ENCODE assay signal across 8 mouse cellular contexts in genomic region chr16:20672965-20673705, GRCm38 (mm10). TPM values are rescaled to one million over a fixed set of nuclear protein-coding genes. Genes with fewer than 3 reads are reported as not detected.
DNase-seq lines count a peak whose midpoint lies in the region; ATAC-seq and TF ChIP-seq lines count a peak whose summit lies in the region.

No protein-coding gene starts in this region.

- H3K4me3 ChIP-seq in gastrocnemius, adult 2 months, result peak overlapping the region; percentile 94
- peak overlapping the region; percentile 96 for H3K4me3 ChIP-seq in hindbrain, embryonic 16.5 days (ENCODE audit: low read length)
- peak overlapping the region; percentile 95 for H3K4me3 ChIP-seq in limb, embryonic 13.5 days
- peak overlapping the region; percentile 93 for H3K4me3 ChIP-seq in midbrain, embryonic 14.5 days (replicated peaks; ENCODE audit: low read depth, low read length)

- no peak for TF ChIP-seq CTCF in gastrocnemius, adult 2 months (IDR thresholded peaks at IDR 0.05)

- H3K4me1 ChIP-seq in hindbrain, embryonic 16.5 days (ENCODE audit: control insufficient read depth, insufficient read depth, low read depth, low read length), result peaks cover 23% of the 10 kb centered on the region
- peaks cover 29% of the 10 kb centered on the region for H3K4me1 ChIP-seq in limb, embryonic 13.5 days
- peaks cover 11% of the 10 kb centered on the region for H3K4me1 ChIP-seq in midbrain, embryonic 14.5 days (ENCODE audit: control insufficient read depth, insufficient read depth, low read length)

- H3K27me3 ChIP-seq in hindbrain, embryonic 16.5 days (replicated peaks; ENCODE audit: control insufficient read depth, insufficient read depth, low read length), result no peaks in the 10 kb centered on the region
- no peaks in the 10 kb centered on the region for H3K27me3 ChIP-seq in limb, embryonic 13.5 days
- H3K27me3 ChIP-seq in midbrain, embryonic 14.5 days (ENCODE audit: control insufficient read depth, insufficient read depth, low read length), result no peaks in the 10 kb centered on the region

- H3K9me3 ChIP-seq in hindbrain, embryonic 16.5 days (ENCODE audit: control insufficient read depth, low read length), result no peaks in the 10 kb centered on the region
- no peaks in the 10 kb centered on the region for H3K9me3 ChIP-seq in limb, embryonic 13.5 days
- H3K9me3 ChIP-seq in midbrain, embryonic 14.5 days (ENCODE audit: control insufficient read depth, low read length), result no peaks in the 10 kb centered on the region

- ATAC-seq in hindbrain, embryonic 16.5 days, result peak; percentile 85
- ATAC-seq in limb, embryonic 13.5 days (ENCODE audit: low FRiP score, low read depth), result no peak; the same call in 1 of the 2 replicates
- ATAC-seq in midbrain, embryonic 14.5 days (ENCODE audit: low FRiP score, low TSS enrichment), result peak; percentile 84

- H3K9ac ChIP-seq in hindbrain, embryonic 16.5 days (ENCODE audit: low read depth, low read length), result peak overlapping the region; percentile 90
- H3K9ac ChIP-seq in limb, embryonic 13.5 days, result peak overlapping the region; percentile 98
- peak overlapping the region; percentile 94 for H3K9ac ChIP-seq in midbrain, embryonic 14.5 days (replicated peaks; ENCODE audit: low read length)

- WGBS in hindbrain, embryonic 16.5 days, result 0% methylated on average over 25 of the region's 78 CpGs
- under 1% methylated on average over 36 of the region's 78 CpGs for WGBS in limb, embryonic 13.5 days
- WGBS in midbrain, embryonic 14.5 days, result under 1% methylated on average over 75 of the region's 78 CpGs

- DNase-seq in left cerebral cortex, postnatal 36 days (ENCODE audit: low spot score in 2 of 2), result peak; percentile 54 to 66
- no peak for DNase-seq in left cerebral cortex, adult 11 months (ENCODE audit: low spot score)
- DNase-seq in cerebellum, adult 8-10 months, result peak; percentile 50
- DNase-seq in gastrocnemius, adult 2 months, result peak; percentile 87
- DNase-seq in midbrain, embryonic 14.5 days, result no peak
- peak; percentile 68 for DNase-seq in testis, postnatal 14 days (ENCODE audit: low spot score)

- peak overlapping the region; percentile 94 for H3K27ac ChIP-seq in gastrocnemius, adult 2 months
- peak overlapping the region; percentile 91 for H3K27ac ChIP-seq in hindbrain, embryonic 16.5 days (ENCODE audit: low read depth, low read length)
- peak overlapping the region; percentile 94 for H3K27ac ChIP-seq in limb, embryonic 13.5 days
- H3K27ac ChIP-seq in midbrain, embryonic 14.5 days (replicated peaks; ENCODE audit: low read depth, low read length), result peak overlapping the region; percentile 87

- intact Hi-C loops in left cerebral cortex, postnatal 36 days (cut with DNase I), result no loop called here
- intact Hi-C loops in gastrocnemius, adult 2 months (cut with DNase I), result loop anchor here (2.0 kb wide), 1 partner anchor 20 kb away; no protein-coding TSS in a partner anchor

- H3K36me3 ChIP-seq in hindbrain, embryonic 16.5 days (ENCODE audit: control insufficient read depth, insufficient read depth, low read length), result peaks cover 26% of the 10 kb centered on the region
- H3K36me3 ChIP-seq in limb, embryonic 13.5 days, result peaks cover 39% of the 10 kb centered on the region
- H3K36me3 ChIP-seq in midbrain, embryonic 14.5 days (ENCODE audit: control insufficient read depth, insufficient read depth, low read length), result peaks cover 34% of the 10 kb centered on the region

- peak overlapping the region; percentile 92 for H3K4me2 ChIP-seq in hindbrain, embryonic 16.5 days (ENCODE audit: low read length)
- peak overlapping the region; percentile 99 for H3K4me2 ChIP-seq in limb, embryonic 13.5 days (replicated peaks)
- H3K4me2 ChIP-seq in midbrain, embryonic 14.5 days (ENCODE audit: low read length), result peak overlapping the region; percentile 98

RNA-seq across cellular contexts. Expression of gene Eif4g1, which starts 5.0 kb away (rescaled TPM):
- total RNA-seq in left cerebral cortex, postnatal 36 days (2021), result 100 to 1,000 TPM; 281 to 286 TPM
- 100 to 1,000 TPM; 428 to 462 TPM for total RNA-seq in gastrocnemius, adult 2 months (2021)
- polyA plus RNA-seq in hindbrain, embryonic 16.5 days (2015; fragmentation: Nextera tagmentation; extraction: Ambion mirVana), result 133 and 143 TPM in 2 replicates
- 175 and 183 TPM in 2 replicates for polyA plus RNA-seq in limb, embryonic 13.5 days (2015; fragmentation: Nextera tagmentation; extraction: Ambion mirVana)
- 117 and 123 TPM in 2 replicates for polyA plus RNA-seq in midbrain, embryonic 14.5 days (2014; fragmentation: Nextera tagmentation; extraction: Ambion mirVana)

RNA-seq across cellular contexts. Expression of gene Fam131a, which starts 19.9 kb away (rescaled TPM):
- 100 to 1,000 TPM; 303 to 372 TPM for total RNA-seq in left cerebral cortex, postnatal 36 days (2021)
- 10 to 100 TPM; 46.0 to 62.9 TPM for total RNA-seq in gastrocnemius, adult 2 months (2021)
- 49.6 and 56.7 TPM in 2 replicates for polyA plus RNA-seq in hindbrain, embryonic 16.5 days (2015; fragmentation: Nextera tagmentation; extraction: Ambion mirVana)
- polyA plus RNA-seq in limb, embryonic 13.5 days (2015; fragmentation: Nextera tagmentation; extraction: Ambion mirVana), result 8.5 and 10.4 TPM in 2 replicates
- polyA plus RNA-seq in midbrain, embryonic 14.5 days (2014; fragmentation: Nextera tagmentation; extraction: Ambion mirVana), result 45.3 and 50.1 TPM in 2 replicates

RNA-seq across cellular contexts. Expression of gene Psmd2, which starts 21.7 kb away (rescaled TPM):
- total RNA-seq in left cerebral cortex, postnatal 36 days (2021), result 100 to 1,000 TPM; 214 to 240 TPM
- 100 to 1,000 TPM; 223 to 253 TPM for total RNA-seq in gastrocnemius, adult 2 months (2021)
- 372 and 378 TPM in 2 replicates for polyA plus RNA-seq in hindbrain, embryonic 16.5 days (2015; fragmentation: Nextera tagmentation; extraction: Ambion mirVana)
- polyA plus RNA-seq in limb, embryonic 13.5 days (2015; fragmentation: Nextera tagmentation; extraction: Ambion mirVana), result 342 and 355 TPM in 2 replicates
- polyA plus RNA-seq in midbrain, embryonic 14.5 days (2014; fragmentation: Nextera tagmentation; extraction: Ambion mirVana), result 277 and 366 TPM in 2 replicates

RNA-seq across cellular contexts. Expression of gene Ece2, which starts 43.5 kb away (rescaled TPM):
- total RNA-seq in left cerebral cortex, postnatal 36 days (2021), result 10 to 100 TPM; 19.4 to 28.5 TPM
- under 1 TPM in 1 of 2 experiments, not detected in 1; 0.42 TPM for total RNA-seq in gastrocnemius, adult 2 months (2021)
- polyA plus RNA-seq in hindbrain, embryonic 16.5 days (2015; fragmentation: Nextera tagmentation; extraction: Ambion mirVana), result 17.4 and 18.6 TPM in 2 replicates
- polyA plus RNA-seq in limb, embryonic 13.5 days (2015; fragmentation: Nextera tagmentation; extraction: Ambion mirVana), result 6.9 and 7.5 TPM in 2 replicates
- polyA plus RNA-seq in midbrain, embryonic 14.5 days (2014; fragmentation: Nextera tagmentation; extraction: Ambion mirVana), result 8.5 and 11.9 TPM in 2 replicates

RNA-seq across cellular contexts. Expression of gene Polr2h, which starts 44.3 kb away (rescaled TPM):
- total RNA-seq in left cerebral cortex, postnatal 36 days (2021), result 10 to 100 TPM; 21.7 to 25.5 TPM
- total RNA-seq in gastrocnemius, adult 2 months (2021), result 1 to 10 TPM; 7.6 to 9.2 TPM
- 87.7 and 94.6 TPM in 2 replicates for polyA plus RNA-seq in hindbrain, embryonic 16.5 days (2015; fragmentation: Nextera tagmentation; extraction: Ambion mirVana)
- polyA plus RNA-seq in limb, embryonic 13.5 days (2015; fragmentation: Nextera tagmentation; extraction: Ambion mirVana), result 117 and 118 TPM in 2 replicates
- 89.6 and 95.7 TPM in 2 replicates for polyA plus RNA-seq in midbrain, embryonic 14.5 days (2014; fragmentation: Nextera tagmentation; extraction: Ambion mirVana)

Comparison
In these comparisons a context has a peak if more than half of its experiments do, and no peak if none do; other contexts are left out.
1. DNase-seq: peak in left cerebral cortex, postnatal 36 days (2 of 2), cerebellum, adult 8-10 months (single experiment), gastrocnemius, adult 2 months (single experiment) and testis, postnatal 14 days (single experiment); none in left cerebral cortex, adult 11 months (single experiment) and midbrain, embryonic 14.5 days (single experiment).
2. Peak in every context shown above with its lines, with median percentiles within 50 percentile points of each other: H3K27ac ChIP-seq, H3K4me3 ChIP-seq, H3K4me2 ChIP-seq and H3K9ac ChIP-seq.